Mouse (Mus musculus): ENCODE measurements at regions not wholly inside any gene's neighbourhood (a gene's known extent, or its start where the extent isn't known, plus 50 kb on each side); places are given as distances from the start of the nearest gene placed in this dataset.

DNA sequence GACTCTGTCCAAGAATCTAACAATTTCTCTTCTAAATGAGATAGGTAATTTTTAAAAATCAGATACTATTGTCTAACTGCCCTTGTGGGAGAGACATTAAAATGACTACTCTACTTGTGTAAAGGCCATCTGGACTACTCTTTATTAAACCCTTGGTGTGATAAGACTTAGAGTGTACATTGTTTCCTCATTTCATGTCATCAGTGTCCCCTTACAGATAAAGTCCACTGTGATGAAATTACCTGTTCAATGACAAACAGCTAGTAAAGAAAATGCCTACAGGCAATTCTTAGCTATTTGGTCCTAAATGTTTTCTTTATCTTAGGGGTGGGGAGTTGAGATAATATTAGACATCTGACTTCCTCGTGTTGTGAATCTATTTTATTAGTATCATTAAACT is 479.7 kb downstream of the Wdr20rt start:
- in situ Hi-C loops (cut with MboI; ENCODE audit: low pct_ligation_motif_present, low pct_unique_long_range_greater_than_20kb, low sequenced_read_pairs) (no loop called here), dilution Hi-C loops (cut with MboI; ENCODE audit: extremely low pct_ligation_motif_present, extremely low pct_unique_long_range_greater_than_20kb, low sequenced_read_pairs) (no loop called here)
- H3K9me3 ChIP-seq (replicated peaks; ENCODE audit: low read length) = no peaks in the 10 kb centered on the region
- no peaks in the 10 kb centered on the region for H3K79me2 ChIP-seq (replicated peaks; ENCODE audit: control insufficient read depth, extremely low read depth, insufficient read depth, poor library complexity, severe bottlenecking)
- no peak for DNase-seq (ENCODE audit: extremely low read depth)
- no peak overlapping the region for H3K4me2 ChIP-seq (ENCODE audit: insufficient read depth, low read depth, poor library complexity, severe bottlenecking)
- H3K9ac ChIP-seq (ENCODE audit: insufficient read depth, low read depth) = no peak overlapping the region
- H3K4me3 ChIP-seq (replicated peaks in 1 of 3; ENCODE audit: low read depth in 2 of 3, low read length in 2 of 3, poor library complexity in 1 of 3) = no peak overlapping the region
- no peak overlapping the region for H3K27ac ChIP-seq (ENCODE audit: insufficient read depth, low read depth)
- H3K36me3 ChIP-seq (replicated peaks in 1 of 2; ENCODE audit: control insufficient read depth in 1 of 2, insufficient read depth in 1 of 2, low read length in 1 of 2) = no peaks in the 10 kb centered on the region
- H3K4me1 ChIP-seq (ENCODE audit: control insufficient read depth in 1 of 2, insufficient read depth in 2 of 2) = no peaks in the 10 kb centered on the region
- no peak for TF ChIP-seq E2F4 (IDR thresholded peaks at IDR 0.05; ENCODE audit: insufficient replicate concordance, low read depth, low read length)
- no peak for TF ChIP-seq MEF2A (IDR thresholded peaks at IDR 0.05; ENCODE audit: borderline replicate concordance, low read depth, low read length)
- no peak for TF ChIP-seq CHD2 (IDR thresholded peaks at IDR 0.05; ENCODE audit: low read length)
- TF ChIP-seq RCOR1 (conservative IDR thresholded peaks at IDR 0.05; ENCODE audit: low read depth, low read length) = no peak
- no peak for TF ChIP-seq JUN (IDR thresholded peaks at IDR 0.05; ENCODE audit: insufficient read depth, low read depth, low read length)
- no peak for TF ChIP-seq MAFK (IDR thresholded peaks at IDR 0.05; ENCODE audit: insufficient replicate concordance, low read length)
- no peak for TF ChIP-seq ELF1 (IDR thresholded peaks at IDR 0.05; ENCODE audit: low read depth, low read length)
- no peak for TF ChIP-seq POLR2A (IDR thresholded peaks at IDR 0.05; ENCODE audit: low read depth, low read length)
- TF ChIP-seq NELFE (IDR thresholded peaks at IDR 0.05; ENCODE audit: low read depth, low read length) = no peak
- no peak for TF ChIP-seq SMC3 (IDR thresholded peaks at IDR 0.05; ENCODE audit: low read depth, low read length)
- no peak for TF ChIP-seq USF2 (conservative IDR thresholded peaks at IDR 0.05; ENCODE audit: low read depth, low read length)
- no peak for TF ChIP-seq RAD21 (IDR thresholded peaks at IDR 0.05; ENCODE audit: low read depth, low read length)
- no peak for TF ChIP-seq HCFC1 (IDR thresholded peaks at IDR 0.05; ENCODE audit: low read depth, low read length)
- no peak for TF ChIP-seq MYC (IDR thresholded peaks at IDR 0.05; ENCODE audit: low read depth, low read length)
- TF ChIP-seq JUND (conservative IDR thresholded peaks at IDR 0.05; ENCODE audit: low read depth, low read length) = no peak
- no peak for TF ChIP-seq ZKSCAN1 (IDR thresholded peaks at IDR 0.05; ENCODE audit: borderline replicate concordance, low read depth, low read length)
- TF ChIP-seq POLR2AphosphoS2 (IDR thresholded peaks at IDR 0.05; ENCODE audit: low read depth, low read length) = no peak
- TF ChIP-seq USF1 (IDR thresholded peaks at IDR 0.05; ENCODE audit: low read depth, low read length) = no peak
- TF ChIP-seq TBP (conservative IDR thresholded peaks at IDR 0.05; ENCODE audit: low read depth, low read length) = no peak
- H3K27me3 ChIP-seq (replicated peaks) = no peaks in the 10 kb centered on the region

DNA sequence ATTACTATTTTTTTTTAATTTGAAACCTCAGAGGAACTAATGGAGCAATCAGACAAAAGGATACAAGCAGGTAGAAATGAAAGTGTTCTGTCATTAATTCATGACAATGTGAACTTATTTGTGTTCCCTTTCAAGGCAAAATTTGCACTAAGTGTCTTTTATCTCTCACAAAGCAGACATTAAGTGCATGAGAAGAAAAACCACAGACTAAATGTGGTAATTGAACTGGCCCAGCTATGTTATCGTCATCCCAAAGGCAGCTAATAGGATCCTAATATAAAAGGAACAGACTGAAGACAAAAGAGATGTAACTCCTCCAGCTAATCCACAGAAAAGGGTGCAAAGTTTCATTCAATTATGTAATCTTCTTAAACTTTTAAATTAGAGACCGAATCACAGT is 487.0 kb downstream of the Wdr20rt start:
- no peak for DNase-seq (ENCODE audit: extremely low read depth)
- H3K79me2 ChIP-seq (replicated peaks; ENCODE audit: control insufficient read depth, extremely low read depth, insufficient read depth, poor library complexity, severe bottlenecking) = no peaks in the 10 kb centered on the region
- H3K4me3 ChIP-seq (replicated peaks in 1 of 3; ENCODE audit: low read depth in 2 of 3, low read length in 2 of 3, poor library complexity in 1 of 3) = no peak overlapping the region
- no peak overlapping the region for H3K27ac ChIP-seq (ENCODE audit: insufficient read depth, low read depth)
- H3K27me3 ChIP-seq (replicated peaks) = no peaks in the 10 kb centered on the region
- no peaks in the 10 kb centered on the region for H3K36me3 ChIP-seq (replicated peaks in 1 of 2; ENCODE audit: control insufficient read depth in 1 of 2, insufficient read depth in 1 of 2, low read length in 1 of 2)
- H3K9me3 ChIP-seq (replicated peaks; ENCODE audit: low read length) = no peaks in the 10 kb centered on the region
- no peak overlapping the region for H3K9ac ChIP-seq (ENCODE audit: insufficient read depth, low read depth)
- H3K4me2 ChIP-seq (ENCODE audit: insufficient read depth, low read depth, poor library complexity, severe bottlenecking) = no peak overlapping the region
- H3K4me1 ChIP-seq (ENCODE audit: control insufficient read depth in 1 of 2, insufficient read depth in 2 of 2) = no peaks in the 10 kb centered on the region
- in situ Hi-C loops (cut with MboI; ENCODE audit: low pct_ligation_motif_present, low pct_unique_long_range_greater_than_20kb, low sequenced_read_pairs) = no loop called here
- TF ChIP-seq RAD21 (IDR thresholded peaks at IDR 0.05; ENCODE audit: low read depth, low read length) (no peak), MEF2A (IDR thresholded peaks at IDR 0.05; ENCODE audit: borderline replicate concordance, low read depth, low read length) (no peak), TBP (conservative IDR thresholded peaks at IDR 0.05; ENCODE audit: low read depth, low read length) (no peak), ETS1 (conservative IDR thresholded peaks at IDR 0.05; ENCODE audit: low read depth, low read length) (no peak), GABPA (IDR thresholded peaks at IDR 0.05; ENCODE audit: insufficient replicate concordance, low read depth, low read length) (no peak), BHLHE40 (IDR thresholded peaks at IDR 0.05; ENCODE audit: low read depth, low read length) (no peak), PAX5 (IDR thresholded peaks at IDR 0.05; ENCODE audit: low read length) (no peak), TCF12 (IDR thresholded peaks at IDR 0.05; ENCODE audit: low read depth, low read length) (no peak), ZKSCAN1 (IDR thresholded peaks at IDR 0.05; ENCODE audit: borderline replicate concordance, low read depth, low read length) (no peak), CHD1 (IDR thresholded peaks at IDR 0.05; ENCODE audit: low read depth, low read length) (no peak)
- dilution Hi-C loops (cut with MboI; ENCODE audit: extremely low pct_ligation_motif_present, extremely low pct_unique_long_range_greater_than_20kb, low sequenced_read_pairs) = no loop called here

Measured in CH12.LX (cell line).